Mouse (Mus musculus) neutrophil, adult 5-6 weeks (primary cell): ENCODE measurements around the gene Rtn4r. TPM values are rescaled to one million over a fixed set of nuclear protein-coding genes. Genes with fewer than 3 reads are reported as not detected.

Source experiments
- ATAC-seq: fragments of 151-379, 151-347 bp; 2 replicates; pipeline ENCODE4 v1.8.0; 2017; ENCODE audit warnings: mild to moderate bottlenecking, moderate TSS enrichment; ENCODE audit not compliant: insufficient number of reproducible peaks, poor library complexity, low FRiP score, severe bottlenecking; ENCODE audit errors: extremely low read depth
- total RNA-seq: library from RNA; stranded (forward); fragments of 200-1000 nt; gene quantifications from 2 replicates; pipeline ENCODE4 v1.2.3, GENCODE M21; 2017

The Rtn4r gene
- total RNA-seq, 1 experiment from 2014 or later, result not detected

- no peak for ATAC-seq
These were observed 20.9 kb downstream of the Rtn4r start for GRCm38 (mm10) chr16:18148208-18148876.

- no peak for ATAC-seq
These were observed 21.8 kb downstream of the Rtn4r start for GRCm38 (mm10) chr16:18149205-18149604.

GRCm38 (mm10) chr16:18152189-18152588, 24.7 kb downstream of the Rtn4r start:
- ATAC-seq, result no peak

- no peak for ATAC-seq
These were observed 25.5 kb downstream of the Rtn4r start for GRCm38 (mm10) chr16:18152769-18153445.

GRCm38 (mm10) chr16:18154521-18155171, 27.2 kb downstream of the Rtn4r start:
- no peak for ATAC-seq

GRCm38 (mm10) chr16:18156579-18157350, 29.3 kb downstream of the Rtn4r start:
- no peak for ATAC-seq

GRCm38 (mm10) chr16:18159255-18159654, 31.8 kb downstream of the Rtn4r start:
- ATAC-seq, result no peak

GRCm38 (mm10) chr16:18159778-18160177, 32.3 kb downstream of the Rtn4r start:
- no peak for ATAC-seq

- peak; percentile 37; the same call in 1 of the 2 replicates for ATAC-seq
These were observed 33.1 kb downstream of the Rtn4r start for GRCm38 (mm10) chr16:18160514-18160913.

GRCm38 (mm10) chr16:18161190-18161589, 33.7 kb downstream of the Rtn4r start:
- ATAC-seq, result no peak

- no peak for ATAC-seq
These were observed 37.3 kb downstream of the Rtn4r start for GRCm38 (mm10) chr16:18164642-18165238.

GRCm38 (mm10) chr16:18166613-18167190, 39.3 kb downstream of the Rtn4r start:
- no peak for ATAC-seq

- ATAC-seq, result no peak
These were observed 41.7 kb downstream of the Rtn4r start for GRCm38 (mm10) chr16:18169156-18169555.

GRCm38 (mm10) chr16:18169776-18170175, 42.3 kb downstream of the Rtn4r start:
- ATAC-seq, result no peak

GRCm38 (mm10) chr16:18172266-18172855, 44.9 kb downstream of the Rtn4r start:
- ATAC-seq, result peak; percentile 45; the same call in 1 of the 2 replicates

GRCm38 (mm10) chr16:18173231-18173630, 45.8 kb downstream of the Rtn4r start:
- no peak for ATAC-seq

GRCm38 (mm10) chr16:18173788-18174187, 46.3 kb downstream of the Rtn4r start:
- no peak for ATAC-seq

- no peak for ATAC-seq
These were observed 48.5 kb downstream of the Rtn4r start for GRCm38 (mm10) chr16:18175817-18176541.
